Mouse (Mus musculus): ENCODE data around the gene Rp9.

DNA sequence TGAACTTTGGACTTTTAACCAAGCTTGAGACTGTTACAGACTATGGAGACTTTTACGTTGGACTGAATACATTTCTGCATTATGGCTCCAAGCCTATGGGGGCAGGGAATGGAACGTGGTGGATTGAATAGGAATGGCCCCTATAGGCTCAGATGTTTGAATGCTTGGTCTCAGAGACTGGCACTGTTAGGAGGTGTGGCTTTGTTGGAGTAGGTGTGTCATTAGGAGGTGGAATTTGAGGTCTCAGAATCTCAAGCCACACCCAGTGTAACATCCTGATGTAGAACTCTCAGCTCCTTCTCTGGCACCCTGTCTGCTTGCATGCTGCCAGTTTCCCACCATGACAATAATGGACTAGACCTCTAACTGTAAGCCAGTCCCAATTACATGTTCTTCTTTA is 36.3 kb downstream of the Rp9 start:
- TF ChIP-seq POLR2A (IDR thresholded peaks at IDR 0.05; ENCODE audit: extremely low read depth, insufficient read depth, low read length): no peak
- no peak for TF ChIP-seq CTCF (IDR thresholded peaks at IDR 0.05; ENCODE audit: extremely low read depth, insufficient read depth, low read length)
